Mouse (Mus musculus): Measurements from ENCODE around the gene Mettl7a1. TPM values are rescaled to one million over a fixed set of nuclear protein-coding genes. Genes with fewer than 3 reads are reported as not detected.
"Not testable (repeated sequence)": the region's sequence is repeated elsewhere in the genome, so short reads cannot be mapped to it uniquely, and the experiment has no call there.

The Mettl7a1 gene
- polyA plus RNA-seq (2015; fragmentation: Nextera tagmentation; extraction: Ambion mirVana): 5.8 and 6.0 TPM in 2 replicates

- peaks cover 9% of the 10 kb centered on the region for H3K4me1 ChIP-seq (ENCODE audit: control insufficient read depth, insufficient read depth, low read length)
- WGBS: 3% methylated on average over 19 of the region's 30 CpGs
- peak; percentile 77 for ATAC-seq (replicated peaks; ENCODE audit: extremely low read depth, insufficient read depth, low FRiP score)
- H3K9ac ChIP-seq (ENCODE audit: low read length): peak within 1 kb of the TSS; percentile 77
- peak within 1 kb of the TSS; percentile 69 for H3K4me3 ChIP-seq (ENCODE audit: low read length)
- H3K27me3 ChIP-seq (ENCODE audit: control insufficient read depth, insufficient read depth, low read length): no peaks in the 10 kb centered on the region
- H3K9me3 ChIP-seq (replicated peaks; ENCODE audit: control insufficient read depth, low read length): no peaks in the 10 kb centered on the region
- H3K27ac ChIP-seq (ENCODE audit: low read length): peak within 1 kb of the TSS; percentile 84
- H3K36me3 ChIP-seq (ENCODE audit: control insufficient read depth, insufficient read depth): no peaks in the 10 kb centered on the region
- peak within 1 kb of the TSS; percentile 73 for H3K4me2 ChIP-seq (ENCODE audit: low read depth, low read length)
Measured at GRCm38 (mm10) chr15:100304019-100304991, at the start of gene Mettl7a1. Mettl7a1 (plus strand) TSS chr15:100304140.

- WGBS: 81% methylated on average over 6 of the region's 6 CpGs
- no peak overlapping the region for H3K27ac ChIP-seq (ENCODE audit: low read length)
- ATAC-seq (replicated peaks; ENCODE audit: extremely low read depth, insufficient read depth, low FRiP score): no peak
- no peak overlapping the region for H3K9ac ChIP-seq (ENCODE audit: low read length)
- no peaks in the 10 kb centered on the region; the same call in 1 of the 2 replicates for H3K9me3 ChIP-seq (replicated peaks; ENCODE audit: control insufficient read depth, low read length)
- H3K4me3 ChIP-seq (ENCODE audit: low read length): no peak overlapping the region
- H3K27me3 ChIP-seq (ENCODE audit: control insufficient read depth, insufficient read depth, low read length): no peaks in the 10 kb centered on the region
- H3K4me1 ChIP-seq (ENCODE audit: control insufficient read depth, insufficient read depth, low read length): peaks cover 2% of the 10 kb centered on the region; the same call in 1 of the 2 replicates
- peaks cover 66% of the 10 kb centered on the region for H3K36me3 ChIP-seq (ENCODE audit: control insufficient read depth, insufficient read depth)
- no peak overlapping the region for H3K4me2 ChIP-seq (ENCODE audit: low read depth, low read length)
Measured at GRCm38 (mm10) chr15:100256386-100256785, 47.6 kb upstream of the Mettl7a1 start.

- Histone ChIP-seq H3K9me3 (replicated peaks; ENCODE audit: control insufficient read depth, low read length) (no peaks in the 10 kb centered on the region), H3K4me1 (ENCODE audit: control insufficient read depth, insufficient read depth, low read length) (peaks cover 2% of the 10 kb centered on the region; the same call in 1 of the 2 replicates), H3K27me3 (ENCODE audit: control insufficient read depth, insufficient read depth, low read length) (no peaks in the 10 kb centered on the region), H3K4me3 (ENCODE audit: low read length) (no peak overlapping the region), H3K4me2 (ENCODE audit: low read depth, low read length) (no peak overlapping the region), H3K36me3 (ENCODE audit: control insufficient read depth, insufficient read depth) (peaks cover 61% of the 10 kb centered on the region), H3K9ac (ENCODE audit: low read length) (no peak overlapping the region), H3K27ac (ENCODE audit: low read length) (no peak overlapping the region)
- no peak for ATAC-seq (replicated peaks; ENCODE audit: extremely low read depth, insufficient read depth, low FRiP score)
- WGBS: 78% methylated on average over 5 of the region's 5 CpGs
Measured at GRCm38 (mm10) chr15:100257305-100257704, 46.6 kb upstream of the Mettl7a1 start.

- Histone ChIP-seq H3K4me1 (ENCODE audit: control insufficient read depth, insufficient read depth, low read length) (peaks cover 2% of the 10 kb centered on the region; the same call in 1 of the 2 replicates), H3K4me3 (ENCODE audit: low read length) (no peak overlapping the region), H3K36me3 (ENCODE audit: control insufficient read depth, insufficient read depth) (peaks cover 50% of the 10 kb centered on the region), H3K4me2 (ENCODE audit: low read depth, low read length) (no peak overlapping the region), H3K9ac (ENCODE audit: low read length) (no peak overlapping the region), H3K27me3 (ENCODE audit: control insufficient read depth, insufficient read depth, low read length) (no peaks in the 10 kb centered on the region), H3K27ac (ENCODE audit: low read length) (no peak overlapping the region), H3K9me3 (replicated peaks; ENCODE audit: control insufficient read depth, low read length) (no peaks in the 10 kb centered on the region)
- WGBS: 94% methylated on average over 7 of the region's 7 CpGs
- no peak for ATAC-seq (replicated peaks; ENCODE audit: extremely low read depth, insufficient read depth, low FRiP score)
Measured at GRCm38 (mm10) chr15:100258646-100259425, 45.1 kb upstream of the Mettl7a1 start.

- not testable (repeated sequence) for H3K4me2 ChIP-seq (ENCODE audit: low read depth, low read length); H3K9ac ChIP-seq (ENCODE audit: low read length); H3K27me3 ChIP-seq (ENCODE audit: control insufficient read depth, insufficient read depth, low read length); H3K4me3 ChIP-seq (ENCODE audit: low read length); H3K9me3 ChIP-seq (replicated peaks; ENCODE audit: control insufficient read depth, low read length); ATAC-seq (replicated peaks; ENCODE audit: extremely low read depth, insufficient read depth, low FRiP score); H3K4me1 ChIP-seq (ENCODE audit: control insufficient read depth, insufficient read depth, low read length); H3K27ac ChIP-seq (ENCODE audit: low read length)
- WGBS: 90% methylated on average over 5 of the region's 7 CpGs
- H3K36me3 ChIP-seq (ENCODE audit: control insufficient read depth, insufficient read depth): peaks cover 35% of the 10 kb centered on the region
Measured at GRCm38 (mm10) chr15:100260351-100260750, 43.6 kb upstream of the Mettl7a1 start.

GRCm38 (mm10) chr15:100263246-100263905, 40.6 kb upstream of the Mettl7a1 start:
- 21% methylated on average over 4 of the region's 4 CpGs for WGBS
- ATAC-seq (replicated peaks; ENCODE audit: extremely low read depth, insufficient read depth, low FRiP score): no peak

GRCm38 (mm10) chr15:100265586-100266325, 38.2 kb upstream of the Mettl7a1 start:
- Histone ChIP-seq H3K4me1 (ENCODE audit: control insufficient read depth, insufficient read depth, low read length) (peaks cover 2% of the 10 kb centered on the region; the same call in 1 of the 2 replicates), H3K4me2 (ENCODE audit: low read depth, low read length) (no peak overlapping the region), H3K36me3 (ENCODE audit: control insufficient read depth, insufficient read depth) (peaks cover 5% of the 10 kb centered on the region; the same call in 1 of the 2 replicates), H3K27me3 (ENCODE audit: control insufficient read depth, insufficient read depth, low read length) (no peaks in the 10 kb centered on the region), H3K27ac (ENCODE audit: low read length) (no peak overlapping the region), H3K9me3 (replicated peaks; ENCODE audit: control insufficient read depth, low read length) (no peaks in the 10 kb centered on the region), H3K4me3 (ENCODE audit: low read length) (no peak overlapping the region), H3K9ac (ENCODE audit: low read length) (no peak overlapping the region)
- 74% methylated on average over 4 of the region's 5 CpGs for WGBS
- no peak for ATAC-seq (replicated peaks; ENCODE audit: extremely low read depth, insufficient read depth, low FRiP score)

More at GRCm38 (mm10) chr15:100263246-100263905, 40.6 kb upstream of the Mettl7a1 start:
- Histone ChIP-seq H3K9me3 (replicated peaks; ENCODE audit: control insufficient read depth, low read length) (no peaks in the 10 kb centered on the region), H3K4me2 (ENCODE audit: low read depth, low read length) (no peak overlapping the region), H3K36me3 (ENCODE audit: control insufficient read depth, insufficient read depth) (peaks cover 16% of the 10 kb centered on the region), H3K9ac (ENCODE audit: low read length) (no peak overlapping the region), H3K27me3 (ENCODE audit: control insufficient read depth, insufficient read depth, low read length) (no peaks in the 10 kb centered on the region), H3K4me1 (ENCODE audit: control insufficient read depth, insufficient read depth, low read length) (peaks cover 2% of the 10 kb centered on the region; the same call in 1 of the 2 replicates), H3K4me3 (ENCODE audit: low read length) (no peak overlapping the region), H3K27ac (ENCODE audit: low read length) (no peak overlapping the region)

GRCm38 (mm10) chr15:100268916-100269315, 35.0 kb upstream of the Mettl7a1 start:
- H3K4me3 ChIP-seq (ENCODE audit: low read length): no peak overlapping the region
- no peaks in the 10 kb centered on the region for H3K36me3 ChIP-seq (ENCODE audit: control insufficient read depth, insufficient read depth)
- no peak overlapping the region for H3K4me2 ChIP-seq (ENCODE audit: low read depth, low read length)
- 66% methylated on average over 2 of the region's 2 CpGs for WGBS
- H3K9me3 ChIP-seq (replicated peaks; ENCODE audit: control insufficient read depth, low read length): no peaks in the 10 kb centered on the region; the same call in 1 of the 2 replicates
- no peaks in the 10 kb centered on the region for H3K4me1 ChIP-seq (ENCODE audit: control insufficient read depth, insufficient read depth, low read length)
- no peak for ATAC-seq (replicated peaks; ENCODE audit: extremely low read depth, insufficient read depth, low FRiP score)
- no peak overlapping the region for H3K9ac ChIP-seq (ENCODE audit: low read length)
- no peak overlapping the region for H3K27ac ChIP-seq (ENCODE audit: low read length)
- H3K27me3 ChIP-seq (ENCODE audit: control insufficient read depth, insufficient read depth, low read length): no peaks in the 10 kb centered on the region

Measured in heart, embryonic 16.5 days (tissue).